Mouse (Mus musculus) kidney, embryonic 14.5 days (tissue): ENCODE measurements around the gene Hmces. TPM values are rescaled to one million over a fixed set of nuclear protein-coding genes. Genes with fewer than 3 reads are reported as not detected.

Experiments
- ATAC-seq: fragments of 200-750 bp; cut with Nextera tagmentation; 2 replicates; pipeline ENCODE4 v1.8.0; 2017; ENCODE audit warnings: moderate number of reproducible peaks, mild to moderate bottlenecking, moderate TSS enrichment, moderate library complexity; ENCODE audit not compliant: low FRiP score, low TSS enrichment
- H3K27ac ChIP-seq: fragments of 300-500 bp; sonication (generic); 2 replicates; pipeline ENCODE4 v1.5.1; 2014; ENCODE audit warnings: low read depth, mild to moderate bottlenecking, low read length, moderate library complexity, mixed read lengths
- H3K27me3 ChIP-seq: fragments of 300-500 bp; sonication (generic); 2 replicates; pipeline ENCODE4 v1.6.1; 2014; ENCODE audit warnings: mild to moderate bottlenecking, low read length; ENCODE audit not compliant: control insufficient read depth, insufficient read depth
- H3K36me3 ChIP-seq: fragments of 300-500 bp; sonication (generic); 2 replicates; pipeline ENCODE4 v1.6.1; 2014; ENCODE audit warnings: low read length, mixed read lengths; ENCODE audit not compliant: control insufficient read depth, insufficient read depth
- H3K4me1 ChIP-seq: fragments of 300-500 bp; sonication (generic); 2 replicates; pipeline ENCODE4 v1.6.1; 2014; ENCODE audit warnings: low read length, mixed read lengths; ENCODE audit not compliant: control insufficient read depth, insufficient read depth
- H3K4me2 ChIP-seq: fragments of 300-500 bp; sonication (generic); replicated peaks from 2 replicates; pipeline ENCODE4 v1.6.1; 2014; ENCODE audit warnings: low read depth, mild to moderate bottlenecking, low read length
- H3K4me3 ChIP-seq: fragments of 300-500 bp; sonication (generic); 2 replicates; pipeline ENCODE4 v1.5.1; 2014; ENCODE audit warnings: mild to moderate bottlenecking, low read length
- H3K9ac ChIP-seq: fragments of 300-500 bp; sonication (generic); 2 replicates; pipeline ENCODE4 v1.6.1; 2014; ENCODE audit warnings: low read depth, mild to moderate bottlenecking, low read length, moderate library complexity
- H3K9me3 ChIP-seq: fragments of 300-500 bp; sonication (generic); 2 replicates; pipeline ENCODE4 v1.6.1; 2016; ENCODE audit warnings: low read length; ENCODE audit not compliant: control insufficient read depth
- WGBS: fragments of 180-500 bp; shearing (Covaris S2); extraction: QIAGEN DNeasy Blood & Tissue Kit; methylation state at CpG from one replicate; pipeline ENCODE4 v1.1.7; 2014; 5-methylcytosine and 5-hydroxymethylcytosine counted together
- microRNA-seq: library from miRNA; unstranded; fragments of <30 nt; microRNA quantifications from one replicate; pipeline ENCODE4, GENCODE M21; 2016
- polyA plus RNA-seq: library from polyadenylated mRNA; unstranded; fragments of >200 nt; fragmentation: Nextera tagmentation; extraction: Ambion mirVana; gene quantifications from 2 replicates; pipeline ENCODE4 v1.2.1, GENCODE M21; 2014

Hmces gene
- polyA plus RNA-seq, 1 experiment from 2014 or later = 60.4 TPM

DNA sequence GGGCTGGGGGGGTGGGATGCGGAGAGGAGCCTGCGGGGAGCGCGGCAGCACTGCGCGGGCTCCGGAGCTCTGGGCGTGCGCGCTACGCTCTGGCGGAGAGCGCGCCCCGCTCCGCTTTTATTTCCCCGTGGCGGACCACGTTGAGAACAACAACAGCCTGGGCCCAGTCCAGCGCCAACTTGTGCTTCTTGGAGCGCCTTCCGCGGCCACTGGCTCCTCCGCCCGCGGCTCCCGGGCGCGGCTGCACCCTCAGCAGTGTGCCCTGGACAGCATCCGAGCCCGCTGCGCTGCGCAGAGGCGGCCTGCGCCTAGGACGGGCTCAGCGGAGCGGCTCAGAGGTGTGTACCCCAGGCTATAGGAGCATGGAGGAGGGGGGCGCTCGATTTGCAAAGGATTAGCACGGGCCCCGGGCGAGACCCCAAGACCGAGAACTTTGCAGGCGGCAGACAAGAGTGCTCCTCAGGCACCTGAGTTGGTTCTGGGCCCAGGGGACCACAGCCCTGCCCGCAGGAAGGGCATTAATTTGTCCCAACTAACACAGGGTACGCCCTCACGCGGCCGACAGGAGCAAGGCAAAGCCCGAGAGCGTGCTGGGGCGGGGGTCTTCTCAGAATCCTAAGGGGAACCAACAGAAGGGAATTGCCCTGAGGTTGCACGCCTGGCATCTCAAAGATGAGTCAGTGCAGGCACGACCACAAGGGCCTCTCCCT, 68.0 kb downstream of the Hmces start, which contains the start of gene H1fx:
H1fx (minus strand) TSS at position 91 of the 710 bp plus-strand sequence.
- Histone ChIP-seq H3K27ac (peak within 1 kb of the TSS; percentile 92), H3K36me3 (peaks cover 22% of the 10 kb centered on the region; the same call in 1 of the 2 replicates), H3K4me1 (peaks cover 10% of the 10 kb centered on the region; the same call in 1 of the 2 replicates), H3K4me3 (peak within 1 kb of the TSS; percentile 99), H3K9ac (peak within 1 kb of the TSS; percentile 95), H3K4me2 (peak within 1 kb of the TSS; percentile 49), H3K27me3 (no peaks in the 10 kb centered on the region), H3K9me3 (no peaks in the 10 kb centered on the region)
- WGBS = under 1% methylated on average over 55 of the region's 55 CpGs
- ATAC-seq = peak; percentile 83

DNA sequence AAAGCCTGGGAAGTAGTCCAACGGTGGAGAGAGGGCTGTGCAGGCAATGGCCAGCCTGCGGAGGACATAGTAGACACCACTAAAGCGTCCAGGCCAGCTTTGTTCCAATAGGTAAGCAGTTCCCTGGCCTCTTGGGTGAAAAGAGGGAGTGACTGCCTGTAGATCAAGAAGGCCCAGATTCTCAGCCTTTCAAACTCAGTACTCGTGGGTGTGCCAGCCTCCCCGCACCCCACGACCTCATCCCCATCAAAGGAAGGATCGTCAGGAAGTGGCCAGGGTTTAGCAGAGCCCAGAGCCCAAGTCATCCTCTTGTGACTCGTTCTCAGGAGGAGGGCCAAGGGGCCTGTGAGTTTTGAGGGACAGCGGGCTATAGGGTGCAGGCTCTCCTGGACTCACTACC, 68.8 kb downstream of the Hmces start:
- Histone ChIP-seq H3K9me3 (no peaks in the 10 kb centered on the region), H3K36me3 (peaks cover 23% of the 10 kb centered on the region; the same call in 1 of the 2 replicates), H3K27me3 (no peaks in the 10 kb centered on the region), H3K4me2 (peak overlapping the region; percentile 49), H3K4me3 (peak overlapping the region; percentile 99; the same call in 1 of the 2 replicates), H3K9ac (peak overlapping the region; percentile 95; the same call in 1 of the 2 replicates), H3K4me1 (peaks cover 10% of the 10 kb centered on the region; the same call in 1 of the 2 replicates), H3K27ac (no peak overlapping the region)
- no peak for ATAC-seq
- WGBS = 62% methylated on average over 9 of the region's 9 CpGs

Small RNA genes lying within 50 kb of the gene (microRNA-seq; reads per million reads assigned to microRNA genes)
- gene Gm47286 = 1.7 reads per million

Other genes with a start within 250 kb of the Hmces start
- 14.6 and 16.9 TPM in 2 replicates for gene Aplf, start 241.7 kb upstream of the Hmces start, polyA plus RNA-seq
- 1.5 and 1.8 TPM in 2 replicates for gene Efcc1, start 183.1 kb upstream of the Hmces start, polyA plus RNA-seq
- 1.7 and 2.5 TPM in 2 replicates for gene Gp9, start 135.9 kb upstream of the Hmces start, polyA plus RNA-seq
- gene Rab43, start 101.8 kb upstream of the Hmces start, polyA plus RNA-seq = 8.1 and 9.9 TPM in 2 replicates
- 3.4 and 5.4 TPM in 2 replicates for gene Gm45140, start 78.1 kb upstream of the Hmces start, polyA plus RNA-seq
- gene Isy1, start 75.1 kb upstream of the Hmces start, polyA plus RNA-seq = 61.5 and 63.5 TPM in 2 replicates
- 1,222 and 1,346 TPM in 2 replicates for gene Cnbp, start 62.8 kb upstream of the Hmces start, polyA plus RNA-seq
- gene Copg1, start 26.1 kb upstream of the Hmces start, polyA plus RNA-seq = 84.6 and 156 TPM in 2 replicates
- 38.2 and 45.8 TPM in 2 replicates for gene H1fx, start 67.7 kb downstream of the Hmces start, polyA plus RNA-seq
- 151 and 222 TPM in 2 replicates for gene Rab7, start 131.3 kb downstream of the Hmces start, polyA plus RNA-seq
- 294 and 402 TPM in 2 replicates for gene Rpn1, start 170.5 kb downstream of the Hmces start, polyA plus RNA-seq